Mouse (Mus musculus) ES-E14 (cell line): Measurements from ENCODE around the gene Ifnb1.

Experiments used
- CHD2 ChIP-seq: IDR thresholded peaks from 2 replicates; pipeline ENCODE4 v1.6.1; 2014; ENCODE audit warnings: mild to moderate bottlenecking, low read depth, low read length, inconsistent platforms
- MAFK ChIP-seq: IDR thresholded peaks from 2 replicates; pipeline ENCODE4 v1.6.1; 2014; ENCODE audit warnings: mild to moderate bottlenecking, low read depth, low read length, inconsistent platforms; ENCODE audit not compliant: insufficient read depth
- ZNF384 ChIP-seq: IDR thresholded peaks from 2 replicates; pipeline ENCODE4 v1.6.1; 2012; ENCODE audit warnings: low read depth, low read length, inconsistent platforms

- TF ChIP-seq CHD2 (no peak), MAFK (no peak), ZNF384 (no peak)
Observed at GRCm38 (mm10) chr4:88550161-88550945, 27.8 kb upstream of the Ifnb1 start.
